Mouse (Mus musculus) midbrain, postnatal 0 days (tissue): ENCODE measurements around the gene Glyctk. TPM values are rescaled to one million over a fixed set of nuclear protein-coding genes. Genes with fewer than 3 reads are reported as not detected.

Experiments used
- ATAC-seq: fragments of 200-750 bp; cut with Nextera tagmentation; 2 replicates; pipeline ENCODE4 v1.8.0; 2017; ENCODE audit warnings: moderate number of reproducible peaks, mild to moderate bottlenecking, moderate TSS enrichment, moderate library complexity; ENCODE audit not compliant: low FRiP score
- DNase-seq: peaks from one replicate; pipeline ENCODE4 v3.0.0-alpha.2; 2015; ENCODE audit warnings: low spot score
- H3K27ac ChIP-seq: fragments of 300-500 bp; sonication (generic); 2 replicates; pipeline ENCODE4 v1.5.1; 2014; ENCODE audit warnings: low read depth, mild to moderate bottlenecking, low read length, mixed read lengths
- H3K27me3 ChIP-seq: fragments of 300-500 bp; sonication (generic); 2 replicates; pipeline ENCODE4 v1.6.1; 2014; ENCODE audit warnings: low read length, control low read depth, mixed read lengths; ENCODE audit not compliant: insufficient read depth
- H3K36me3 ChIP-seq: fragments of 300-500 bp; sonication (generic); 2 replicates; pipeline ENCODE4 v1.6.1; 2014; ENCODE audit warnings: low read length, control low read depth, mixed read lengths; ENCODE audit not compliant: insufficient read depth
- H3K4me1 ChIP-seq: fragments of 300-500 bp; sonication (generic); 2 replicates; pipeline ENCODE4 v1.6.1; 2014; ENCODE audit warnings: mild to moderate bottlenecking, control low read depth, antibody characterized with exemption, low read length, mixed read lengths; ENCODE audit not compliant: insufficient read depth
- H3K4me2 ChIP-seq: fragments of 300-500 bp; sonication (generic); 2 replicates; pipeline ENCODE4 v1.6.1; 2014; ENCODE audit warnings: low read depth, mild to moderate bottlenecking, low read length, mixed read lengths; ENCODE audit not compliant: poor library complexity, severe bottlenecking
- H3K4me3 ChIP-seq: fragments of 300-500 bp; sonication (generic); 2 replicates; pipeline ENCODE4 v1.5.1; 2014; ENCODE audit warnings: low read depth, mild to moderate bottlenecking, low read length, moderate library complexity
- H3K9ac ChIP-seq: fragments of 300-500 bp; sonication (generic); replicated peaks from 2 replicates; pipeline ENCODE4 v1.6.1; 2014; ENCODE audit warnings: mild to moderate bottlenecking, low read length, moderate library complexity, mixed read lengths; ENCODE audit not compliant: poor library complexity, severe bottlenecking
- H3K9me3 ChIP-seq: fragments of 300-500 bp; sonication (generic); 2 replicates; pipeline ENCODE4 v1.6.1; 2016; ENCODE audit warnings: low read length, control low read depth
- CTCF ChIP-seq: IDR thresholded peaks from 2 replicates; pipeline ENCODE4 v1.5.1; 2016; ENCODE audit warnings: antibody characterized with exemption, mild to moderate bottlenecking
- WGBS: fragments of 180-500 bp; shearing (Covaris S2); extraction: QIAGEN DNeasy Blood & Tissue Kit; methylation state at CpG from one replicate; pipeline ENCODE4 v1.1.7; 2014; 5-methylcytosine and 5-hydroxymethylcytosine counted together
- polyA plus RNA-seq: library from polyadenylated mRNA; unstranded; fragments of >200 nt; fragmentation: Nextera tagmentation; extraction: Ambion mirVana; gene quantifications from 2 replicates; pipeline ENCODE4 v1.2.1, GENCODE M21; 2015
- total RNA-seq: library from RNA; depleted of rRNA; stranded (reverse); fragments of >200 nt; gene quantifications from 2 replicates; pipeline ENCODE4 v1.2.3, GENCODE M21; 2014

Gene Glyctk
- total and polyA plus RNA-seq, 2 experiments from 2014 or later, result 0.66 to 0.75 TPM

- Histone ChIP-seq H3K4me3 (no peak overlapping the region), H3K36me3 (peaks cover 68% of the 10 kb centered on the region), H3K27ac (no peak overlapping the region), H3K27me3 (no peaks in the 10 kb centered on the region), H3K9me3 (no peaks in the 10 kb centered on the region), H3K9ac (no peak overlapping the region), H3K4me2 (no peak overlapping the region), H3K4me1 (no peaks in the 10 kb centered on the region)
- ATAC-seq, result no peak
- WGBS, result 95% methylated on average over 4 of the region's 4 CpGs
- no peak for DNase-seq
- no peak for TF ChIP-seq CTCF
These were observed 24.2 kb upstream of the Glyctk start for GRCm38 (mm10) chr9:106182146-106182545.

GRCm38 (mm10) chr9:106179964-106180363 lies 22.0 kb upstream of the Glyctk start:
- Histone ChIP-seq H3K9ac (no peak overlapping the region), H3K27me3 (no peaks in the 10 kb centered on the region), H3K4me3 (no peak overlapping the region), H3K27ac (no peak overlapping the region), H3K4me2 (no peak overlapping the region), H3K36me3 (peaks cover 55% of the 10 kb centered on the region), H3K9me3 (no peaks in the 10 kb centered on the region), H3K4me1 (peaks cover 2% of the 10 kb centered on the region; the same call in 1 of the 2 replicates)
- WGBS, result 96% methylated on average over 3 of the region's 3 CpGs
- DNase-seq, result no peak
- TF ChIP-seq CTCF, result no peak
- no peak for ATAC-seq

- H3K4me3 ChIP-seq, result no peak overlapping the region
- 84% methylated on average over 2 of the region's 2 CpGs for WGBS
- no peak overlapping the region for H3K9ac ChIP-seq
- H3K27me3 ChIP-seq, result no peaks in the 10 kb centered on the region
- DNase-seq, result no peak
- ATAC-seq, result no peak
- no peaks in the 10 kb centered on the region for H3K9me3 ChIP-seq
- no peak for TF ChIP-seq CTCF
- H3K4me2 ChIP-seq, result no peak overlapping the region
- peaks cover 50% of the 10 kb centered on the region for H3K36me3 ChIP-seq
- H3K4me1 ChIP-seq, result peaks cover 7% of the 10 kb centered on the region; the same call in 1 of the 2 replicates
- no peak overlapping the region for H3K27ac ChIP-seq
These were observed 21.5 kb upstream of the Glyctk start for GRCm38 (mm10) chr9:106179454-106179853.

- DNase-seq (no peak), ATAC-seq (no peak)
- Histone ChIP-seq H3K9ac (no peak overlapping the region), H3K4me1 (peaks cover 18% of the 10 kb centered on the region), H3K4me3 (no peak overlapping the region), H3K27ac (no peak overlapping the region), H3K4me2 (no peak overlapping the region), H3K27me3 (no peaks in the 10 kb centered on the region), H3K9me3 (no peaks in the 10 kb centered on the region), H3K36me3 (peaks cover 35% of the 10 kb centered on the region)
- no peak for TF ChIP-seq CTCF
- 93% methylated on average over 6 of the region's 6 CpGs for WGBS
These were observed 19.9 kb upstream of the Glyctk start for GRCm38 (mm10) chr9:106177799-106178198.

GRCm38 (mm10) chr9:106176769-106177168 lies 18.8 kb upstream of the Glyctk start:
- 85% methylated on average over 5 of the region's 5 CpGs for WGBS
- ATAC-seq, result no peak
- H3K36me3 ChIP-seq, result peaks cover 26% of the 10 kb centered on the region

DNA sequence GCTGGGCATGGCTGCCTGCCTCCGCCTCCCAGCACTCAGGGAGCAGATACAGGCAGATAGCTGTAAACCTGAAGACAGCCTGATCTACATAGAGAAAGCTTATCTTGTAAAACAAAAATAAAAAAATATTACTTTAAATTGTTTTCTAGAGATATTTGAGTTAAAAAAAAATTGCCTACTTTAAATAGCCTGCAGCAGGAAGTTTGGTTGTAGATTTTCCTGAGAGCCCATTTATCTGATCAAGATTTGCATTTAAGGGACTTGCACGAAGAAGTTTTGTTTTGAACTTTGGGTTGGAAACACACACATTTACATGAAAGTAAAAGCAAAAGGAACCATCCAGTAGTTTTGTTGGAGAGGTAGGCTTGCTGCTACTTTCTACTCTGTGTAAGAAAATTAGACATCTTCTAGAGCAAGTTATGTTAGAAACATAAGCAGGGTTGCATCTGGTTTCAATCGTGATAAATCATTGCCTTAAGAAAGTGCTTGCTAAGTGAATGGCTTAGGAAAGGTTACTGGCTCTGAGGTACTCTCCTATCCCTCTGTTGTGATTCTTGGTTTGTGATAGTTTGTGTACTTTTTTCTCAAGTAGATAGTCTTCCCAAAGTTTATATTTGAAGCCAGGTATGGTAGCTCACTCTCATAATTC lies 17.7 kb upstream of the Glyctk start:
- H3K4me3 ChIP-seq, result no peak overlapping the region
- H3K36me3 ChIP-seq, result peaks cover 19% of the 10 kb centered on the region
- TF ChIP-seq CTCF, result no peak
- WGBS, result 74% methylated on average over 3 of the region's 3 CpGs
- no peaks in the 10 kb centered on the region for H3K27me3 ChIP-seq
- no peak for DNase-seq
- H3K4me2 ChIP-seq, result no peak overlapping the region
- peaks cover 18% of the 10 kb centered on the region for H3K4me1 ChIP-seq
- H3K9ac ChIP-seq, result no peak overlapping the region
- H3K9me3 ChIP-seq, result no peaks in the 10 kb centered on the region
- no peak for ATAC-seq
- no peak overlapping the region for H3K27ac ChIP-seq

More at GRCm38 (mm10) chr9:106176769-106177168, 18.8 kb upstream of the Glyctk start:
- H3K4me1 ChIP-seq, result peaks cover 18% of the 10 kb centered on the region
- no peak overlapping the region for H3K4me3 ChIP-seq
- no peak overlapping the region for H3K4me2 ChIP-seq
- H3K27me3 ChIP-seq, result no peaks in the 10 kb centered on the region
- H3K9ac ChIP-seq, result no peak overlapping the region
- no peaks in the 10 kb centered on the region for H3K9me3 ChIP-seq
- no peak for DNase-seq
- TF ChIP-seq CTCF, result no peak
- no peak overlapping the region for H3K27ac ChIP-seq
